Mouse (Mus musculus) midbrain, embryonic 14.5 days (tissue): Measurements from ENCODE around the gene Snapc4. TPM values are rescaled to one million over a fixed set of nuclear protein-coding genes. Genes with fewer than 3 reads are reported as not detected.
A peak's percentile ranks its signal among the peaks of the same experiment; 100 is the strongest.

ENCODE experiments used
- ATAC-seq: fragments of 200-750 bp; cut with Nextera tagmentation; 2 replicates; pipeline ENCODE4 v1.8.0; 2017; ENCODE audit warnings: moderate number of reproducible peaks, moderate library complexity; ENCODE audit not compliant: low FRiP score, low TSS enrichment
- DNase-seq: peaks from one replicate; pipeline ENCODE4 v3.0.0-alpha.2; 2015
- H3K27ac ChIP-seq: fragments of 300-500 bp; sonication (generic); replicated peaks from 2 replicates; pipeline ENCODE4 v1.5.1; 2014; ENCODE audit warnings: mild to moderate bottlenecking, low read depth, low read length, moderate library complexity
- H3K27me3 ChIP-seq: fragments of 300-500 bp; sonication (generic); 2 replicates; pipeline ENCODE4 v1.6.1; 2014; ENCODE audit warnings: low read length, control low read depth, mixed read lengths; ENCODE audit not compliant: control insufficient read depth, insufficient read depth
- H3K36me3 ChIP-seq: fragments of 300-500 bp; sonication (generic); 2 replicates; pipeline ENCODE4 v1.6.1; 2014; ENCODE audit warnings: low read length, control low read depth; ENCODE audit not compliant: control insufficient read depth, insufficient read depth
- H3K4me1 ChIP-seq: fragments of 300-500 bp; sonication (generic); 2 replicates; pipeline ENCODE4 v1.6.1; 2014; ENCODE audit warnings: mild to moderate bottlenecking, antibody characterized with exemption, low read length, control low read depth; ENCODE audit not compliant: control insufficient read depth, insufficient read depth
- H3K4me2 ChIP-seq: fragments of 300-500 bp; sonication (generic); 2 replicates; pipeline ENCODE4 v1.6.1; 2014; ENCODE audit warnings: mild to moderate bottlenecking, low read length, moderate library complexity
- H3K4me3 ChIP-seq: fragments of 300-500 bp; sonication (generic); replicated peaks from 2 replicates; pipeline ENCODE4 v1.5.1; 2014; ENCODE audit warnings: low read depth, low read length
- H3K9ac ChIP-seq: fragments of 300-500 bp; sonication (generic); replicated peaks from 2 replicates; pipeline ENCODE4 v1.6.1; 2014; ENCODE audit warnings: mild to moderate bottlenecking, low read length, moderate library complexity
- H3K9me3 ChIP-seq: fragments of 300-500 bp; sonication (generic); 2 replicates; pipeline ENCODE4 v1.6.1; 2016; ENCODE audit warnings: low read length, control low read depth, mixed read lengths; ENCODE audit not compliant: control insufficient read depth
- WGBS: fragments of 180-500 bp; shearing (Covaris S2); extraction: QIAGEN DNeasy Blood & Tissue Kit; methylation state at CpG from one replicate; pipeline ENCODE4 v1.1.7; 2014; 5-methylcytosine and 5-hydroxymethylcytosine counted together
- polyA plus RNA-seq: library from polyadenylated mRNA; unstranded; fragments of >200 nt; fragmentation: Nextera tagmentation; extraction: Ambion mirVana; gene quantifications from 2 replicates; pipeline ENCODE4 v1.2.1, GENCODE M21; 2014

Gene Snapc4
- polyA plus RNA-seq, 1 experiment from 2014 or later, result 25.3 TPM

DNA sequence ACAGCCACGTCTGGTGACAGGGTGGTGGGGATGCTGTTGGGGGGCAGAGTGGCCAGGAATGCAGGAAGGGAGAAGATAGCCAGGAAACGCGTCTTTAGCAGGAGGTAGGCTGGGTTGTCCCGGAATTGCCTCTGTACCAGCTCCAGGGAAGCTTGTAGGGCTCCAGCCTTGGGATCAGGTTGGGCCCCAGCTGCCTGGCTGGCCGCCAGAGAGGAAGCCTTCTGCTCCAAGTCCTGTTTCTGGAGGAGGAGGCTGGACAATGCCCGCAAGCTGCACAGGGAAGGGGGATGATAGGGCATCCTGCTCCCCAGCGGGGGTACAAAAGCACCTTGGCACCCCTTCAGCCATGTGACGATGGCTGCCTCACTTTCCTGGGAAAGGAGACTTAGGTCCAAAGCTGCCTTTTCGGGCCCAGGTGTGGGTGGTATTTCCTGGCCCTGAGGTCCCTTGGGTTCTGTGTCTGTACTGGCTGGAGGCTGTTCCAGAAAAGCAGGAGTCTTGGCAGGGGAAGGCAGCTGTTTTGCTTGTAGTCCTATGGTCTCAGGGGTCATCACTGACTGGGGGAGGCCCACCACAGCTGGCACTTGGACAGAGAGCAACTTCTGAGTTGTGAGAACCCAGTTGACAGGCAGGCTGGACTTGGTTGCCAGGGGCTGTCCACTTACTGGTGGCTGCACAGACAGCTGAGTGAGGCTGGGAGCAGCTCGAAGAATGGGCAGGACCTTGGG is 15.6 kb downstream of the Snapc4 start:
- Histone ChIP-seq H3K4me3 (no peak overlapping the region), H3K9ac (no peak overlapping the region), H3K27me3 (no peaks in the 10 kb centered on the region), H3K9me3 (no peaks in the 10 kb centered on the region), H3K4me2 (no peak overlapping the region), H3K27ac (no peak overlapping the region), H3K36me3 (peaks cover 72% of the 10 kb centered on the region), H3K4me1 (no peaks in the 10 kb centered on the region)
- DNase-seq (no peak), ATAC-seq (no peak)
- 89% methylated on average over 10 of the region's 10 CpGs for WGBS

DNA sequence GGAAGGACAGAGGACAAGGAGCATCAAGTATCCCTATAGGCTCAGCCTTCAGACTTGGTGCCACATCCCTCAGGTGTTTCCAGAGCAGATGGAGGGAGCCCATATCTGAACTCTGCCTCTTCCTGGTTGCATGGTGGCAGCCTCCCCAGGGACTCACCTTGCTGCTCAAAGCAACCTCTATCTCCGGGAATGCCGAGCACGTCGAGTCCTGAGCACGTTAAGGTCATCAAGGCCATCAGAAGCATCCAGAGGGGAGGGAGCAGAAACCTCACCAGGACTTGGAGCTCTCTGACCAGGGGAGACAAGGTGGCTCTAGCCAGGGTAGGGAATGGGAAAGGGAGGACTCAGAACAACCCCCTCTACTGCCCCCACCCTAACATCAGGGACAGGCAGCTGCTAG is 17.0 kb downstream of the Snapc4 start:
- DNase-seq, result no peak
- 92% methylated on average over 5 of the region's 5 CpGs for WGBS
- H3K27ac ChIP-seq, result no peak overlapping the region
- H3K36me3 ChIP-seq, result peaks cover 58% of the 10 kb centered on the region
- H3K9me3 ChIP-seq, result no peaks in the 10 kb centered on the region
- H3K4me1 ChIP-seq, result no peaks in the 10 kb centered on the region
- H3K9ac ChIP-seq, result no peak overlapping the region
- no peak overlapping the region for H3K4me2 ChIP-seq
- no peaks in the 10 kb centered on the region for H3K27me3 ChIP-seq
- no peak for ATAC-seq
- H3K4me3 ChIP-seq, result no peak overlapping the region

DNA sequence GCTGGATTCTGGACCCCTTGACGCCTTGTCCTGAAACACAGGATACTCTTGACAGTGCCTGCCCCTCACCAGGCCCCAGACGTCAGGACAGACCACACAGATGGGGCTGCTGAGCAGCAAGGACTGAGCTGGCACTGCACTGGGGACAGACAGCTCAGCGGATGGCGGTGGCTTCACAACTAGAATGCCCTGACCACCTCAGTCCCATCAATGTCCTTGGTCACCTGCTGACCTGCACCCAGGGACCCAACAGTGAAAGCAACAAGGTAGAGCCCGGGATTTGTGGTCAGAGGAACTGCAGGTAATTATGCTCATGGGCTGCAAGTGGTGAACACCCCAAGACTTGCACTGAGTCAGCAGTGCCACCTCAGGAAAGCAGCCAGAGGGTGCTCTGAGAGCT is 17.5 kb downstream of the Snapc4 start:
- Histone ChIP-seq H3K9me3 (no peaks in the 10 kb centered on the region), H3K4me1 (no peaks in the 10 kb centered on the region), H3K27ac (no peak overlapping the region), H3K27me3 (no peaks in the 10 kb centered on the region), H3K9ac (no peak overlapping the region), H3K4me3 (no peak overlapping the region), H3K36me3 (peaks cover 53% of the 10 kb centered on the region), H3K4me2 (no peak overlapping the region)
- ATAC-seq (no peak), DNase-seq (no peak)
- WGBS, result 84% methylated on average over 5 of the region's 5 CpGs

DNA sequence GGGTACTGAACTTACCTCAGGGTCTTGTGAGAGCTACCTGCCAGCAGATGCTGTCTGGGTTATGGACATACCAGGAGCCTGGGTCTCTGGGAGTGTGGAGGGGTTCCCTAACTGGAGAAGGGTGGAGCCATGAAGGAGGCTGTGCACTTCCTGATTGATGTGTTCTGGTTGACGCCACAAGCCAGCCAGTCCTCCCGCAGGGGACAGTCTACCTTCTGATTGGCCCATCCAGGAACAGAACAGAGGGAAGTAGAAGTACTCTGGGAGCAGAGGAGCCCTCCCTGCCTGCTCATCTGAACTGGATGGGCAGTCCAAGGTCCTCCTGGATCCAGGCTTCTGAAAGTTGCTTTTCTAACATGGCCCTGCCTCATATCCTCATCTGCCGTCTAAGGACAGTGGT is 19.7 kb downstream of the Snapc4 start, which contains the start of gene Card9:
Gene Card9, minus strand, starts transcription at position 147 of the 400 bp plus-strand sequence.
- WGBS, result 63% methylated on average over 3 of the region's 3 CpGs
- Histone ChIP-seq H3K4me1 (no peaks in the 10 kb centered on the region), H3K4me3 (no peak within 1 kb of the TSS), H3K9me3 (no peaks in the 10 kb centered on the region), H3K27ac (no peak within 1 kb of the TSS), H3K36me3 (peaks cover 31% of the 10 kb centered on the region), H3K9ac (no peak within 1 kb of the TSS), H3K4me2 (no peak within 1 kb of the TSS), H3K27me3 (no peaks in the 10 kb centered on the region)
- DNase-seq, result no peak
- no peak for ATAC-seq

DNA sequence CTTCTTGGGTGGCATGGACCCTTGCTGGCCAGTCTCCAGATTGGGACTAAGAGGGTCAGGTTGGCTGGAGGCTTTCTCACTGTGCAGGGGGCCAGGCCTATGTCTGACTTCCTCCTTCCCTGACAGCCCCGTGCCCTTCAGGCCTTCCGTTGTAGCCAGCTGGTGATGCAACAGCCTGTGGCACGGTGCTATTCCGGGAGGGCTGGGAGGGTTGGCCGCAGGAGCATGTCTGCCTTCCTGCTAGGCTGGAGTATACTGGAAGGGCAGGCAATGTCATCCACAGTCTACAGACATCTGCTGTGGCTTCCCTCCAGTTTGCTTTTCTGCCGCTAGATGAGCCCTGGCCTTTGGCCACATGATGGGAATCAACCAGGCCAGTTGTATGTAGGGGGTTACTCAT is 20.5 kb downstream of the Snapc4 start:
- no peak overlapping the region for H3K9ac ChIP-seq
- no peak overlapping the region for H3K4me2 ChIP-seq
- no peaks in the 10 kb centered on the region for H3K4me1 ChIP-seq
- no peaks in the 10 kb centered on the region for H3K9me3 ChIP-seq
- DNase-seq (no peak), ATAC-seq (no peak)
- WGBS, result 96% methylated on average over 6 of the region's 6 CpGs
- no peak overlapping the region for H3K4me3 ChIP-seq
- H3K27me3 ChIP-seq, result no peaks in the 10 kb centered on the region
- no peak overlapping the region for H3K27ac ChIP-seq
- peaks cover 23% of the 10 kb centered on the region for H3K36me3 ChIP-seq

DNA sequence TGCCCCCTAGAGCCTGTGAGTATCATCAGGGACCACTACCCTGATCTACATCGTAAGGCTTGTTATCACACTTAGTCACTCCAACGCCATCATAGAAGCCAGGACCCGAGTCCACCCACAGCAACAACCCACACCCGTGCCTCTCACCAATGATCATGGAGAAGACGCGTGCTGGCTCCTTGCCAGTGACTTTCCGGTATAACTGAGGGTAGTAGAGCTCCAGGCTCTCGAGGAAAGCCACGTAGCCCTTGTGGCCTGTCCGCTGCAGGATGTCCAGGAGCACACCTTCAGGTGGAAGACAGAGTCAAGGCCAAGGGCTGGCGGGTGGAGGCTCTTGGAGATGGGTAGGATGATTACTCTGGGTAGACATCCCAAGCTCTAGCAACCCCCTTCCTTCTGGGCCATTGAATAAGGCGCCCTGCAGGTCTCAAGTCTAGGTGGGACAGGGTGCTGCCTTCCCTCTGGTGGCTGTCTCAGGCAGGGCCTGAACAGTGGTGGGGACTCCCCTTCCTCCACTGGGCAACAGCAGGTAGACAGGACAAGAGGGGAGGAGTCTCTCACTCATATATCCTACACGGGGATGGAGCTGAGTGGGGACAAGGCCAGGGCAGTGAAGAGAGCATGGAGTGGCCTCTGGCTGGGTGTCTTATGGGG is 21.7 kb downstream of the Snapc4 start:
- WGBS, result 89% methylated on average over 13 of the region's 13 CpGs
- Histone ChIP-seq H3K4me3 (no peak overlapping the region), H3K4me1 (no peaks in the 10 kb centered on the region), H3K9me3 (no peaks in the 10 kb centered on the region), H3K36me3 (peaks cover 14% of the 10 kb centered on the region; the same call in 1 of the 2 replicates), H3K4me2 (no peak overlapping the region), H3K27ac (no peak overlapping the region), H3K9ac (no peak overlapping the region), H3K27me3 (no peaks in the 10 kb centered on the region)
- DNase-seq, result no peak
- ATAC-seq, result 0 out of 2 replicates have a peak, but pooled peaks have one; percentile 20

DNA sequence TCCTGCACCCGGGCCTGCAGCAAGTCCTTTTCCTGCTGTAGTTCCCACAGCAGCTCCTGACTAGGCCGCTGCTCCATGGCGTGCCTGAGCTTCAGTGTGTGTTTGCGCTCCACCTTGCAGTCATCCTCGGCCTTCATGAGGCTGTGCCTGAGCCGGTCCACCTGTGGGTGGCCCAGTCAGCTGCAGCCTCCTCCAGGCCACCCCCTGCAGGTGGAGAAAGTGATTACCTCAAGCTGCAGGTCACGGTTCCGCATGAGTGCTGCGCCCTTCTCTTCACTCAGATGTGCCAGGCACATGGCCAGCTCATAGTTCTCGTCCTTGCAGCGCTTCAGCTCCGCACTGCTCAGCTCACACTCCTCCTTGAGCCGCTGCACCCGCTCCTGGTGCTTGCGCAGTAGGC is 23.0 kb downstream of the Snapc4 start:
- 43% methylated on average over 15 of the region's 15 CpGs for WGBS
- Histone ChIP-seq H3K36me3 (0 out of 2 replicates have a peak, but pooled peaks cover 3% of the 10 kb centered on the region), H3K9ac (no peak overlapping the region)

DNA sequence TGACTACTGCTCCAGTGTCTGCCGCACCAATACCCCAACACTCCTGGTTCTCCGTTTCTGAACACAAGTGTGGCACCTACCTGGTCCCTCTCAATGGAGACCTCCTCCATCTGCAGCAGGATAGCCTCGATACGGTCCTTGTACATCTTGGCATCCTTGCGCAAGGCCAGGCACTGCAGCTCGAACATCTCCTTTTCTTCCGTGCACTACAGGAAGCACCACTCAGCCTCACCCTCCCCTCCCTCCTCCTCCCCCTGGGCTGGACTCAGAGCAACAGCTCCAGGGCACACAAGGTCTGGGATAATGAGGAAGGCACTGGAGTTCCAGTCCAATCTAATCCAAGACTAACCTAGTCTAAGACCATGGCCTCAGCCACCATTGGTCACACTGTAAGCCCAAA is 23.8 kb downstream of the Snapc4 start:
- ATAC-seq (no peak), DNase-seq (no peak)
- H3K4me3 ChIP-seq, result no peak overlapping the region
- H3K4me2 ChIP-seq, result no peak overlapping the region
- H3K9ac ChIP-seq, result no peak overlapping the region
- H3K4me1 ChIP-seq, result peaks cover 9% of the 10 kb centered on the region
- H3K36me3 ChIP-seq, result 0 out of 2 replicates have a peak, but pooled peaks cover 3% of the 10 kb centered on the region
- no peaks in the 10 kb centered on the region for H3K27me3 ChIP-seq
- H3K9me3 ChIP-seq, result no peaks in the 10 kb centered on the region
- 81% methylated on average over 7 of the region's 7 CpGs for WGBS
- no peak overlapping the region for H3K27ac ChIP-seq

More for the DNA sequence above, 23.0 kb downstream of the Snapc4 start:
- Histone ChIP-seq H3K9me3 (no peaks in the 10 kb centered on the region), H3K4me1 (peaks cover 8% of the 10 kb centered on the region), H3K27ac (no peak overlapping the region), H3K4me2 (no peak overlapping the region), H3K27me3 (no peaks in the 10 kb centered on the region), H3K4me3 (no peak overlapping the region)
- ATAC-seq (no peak), DNase-seq (no peak)

DNA sequence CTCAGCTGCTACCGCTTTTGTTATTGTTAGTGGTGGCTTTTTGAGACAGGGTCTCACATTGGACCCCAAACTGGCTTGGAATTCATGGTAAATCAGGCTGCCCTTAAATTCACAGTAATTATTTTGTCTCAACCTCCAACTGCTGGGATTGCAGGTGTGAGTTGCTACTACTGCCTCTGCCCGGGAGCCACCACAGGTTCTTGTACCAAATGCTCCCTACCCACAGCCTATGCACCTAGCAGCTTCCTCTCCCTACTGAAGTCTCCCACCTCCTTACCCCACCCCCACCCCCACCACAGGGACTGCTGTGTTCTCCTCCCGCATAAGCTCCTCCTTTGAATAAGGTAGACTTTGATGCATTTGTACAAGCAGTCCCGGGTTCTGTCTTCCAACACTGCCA is 24.2 kb downstream of the Snapc4 start:
- no peak for ATAC-seq
- no peaks in the 10 kb centered on the region for H3K27me3 ChIP-seq
- WGBS, result 88% methylated on average over 4 of the region's 4 CpGs

More for the DNA sequence above, 24.2 kb downstream of the Snapc4 start:
- no peaks in the 10 kb centered on the region for H3K9me3 ChIP-seq
- H3K27ac ChIP-seq, result no peak overlapping the region
- H3K4me1 ChIP-seq, result peaks cover 9% of the 10 kb centered on the region
- no peak overlapping the region for H3K9ac ChIP-seq
- 0 out of 2 replicates have a peak, but pooled peaks cover 3% of the 10 kb centered on the region for H3K36me3 ChIP-seq
- no peak for DNase-seq
- no peak overlapping the region for H3K4me2 ChIP-seq
- H3K4me3 ChIP-seq, result no peak overlapping the region
